Mouse (Mus musculus): ENCODE data around the gene Hspg2.

- no peak for TF ChIP-seq ELF1 (IDR thresholded peaks at IDR 0.05; ENCODE audit: low read depth, low read length)
- TF ChIP-seq USF1 (IDR thresholded peaks at IDR 0.05; ENCODE audit: low read depth, low read length), result no peak
- no peak for TF ChIP-seq MAFK (IDR thresholded peaks at IDR 0.05; ENCODE audit: insufficient replicate concordance, low read length)
- TF ChIP-seq CTCF (conservative IDR thresholded peaks at IDR 0.05 in 1 of 2, IDR thresholded peaks at IDR 0.05 in 1 of 2; ENCODE audit: low read depth in 2 of 2, low read length in 2 of 2), result no peak
- TF ChIP-seq NELFE (IDR thresholded peaks at IDR 0.05; ENCODE audit: low read depth, low read length), result no peak
- TF ChIP-seq POLR2A (IDR thresholded peaks at IDR 0.05; ENCODE audit: low read depth, low read length), result no peak
- TF ChIP-seq UBTF (IDR thresholded peaks at IDR 0.05; ENCODE audit: low read depth, low read length), result no peak
- no peak for TF ChIP-seq USF2 (conservative IDR thresholded peaks at IDR 0.05; ENCODE audit: low read depth, low read length)
- peak; percentile 52; the same call in 1 of the 2 replicates for TF ChIP-seq EP300 (IDR thresholded peaks at IDR 0.05; ENCODE audit: low read length)
- TF ChIP-seq ZMIZ1 (IDR thresholded peaks at IDR 0.05; ENCODE audit: low read depth, low read length), result no peak
Measured at GRCm38 (mm10) chr4:137449132-137449531, 19.4 kb upstream of the Hspg2 start.

All from CH12.LX (cell line).